Mouse (Mus musculus) frontal cortex, postnatal 36 days (tissue): Measurements from ENCODE around the gene Pycr1.
A peak's percentile ranks its signal among the peaks of the same experiment; 100 is the strongest.

Experiments used
- DNase-seq, 2 experiments: peaks; one replicate each; pipeline ENCODE4 v3.0.0; 2022; ENCODE audit warnings: low spot score in 2 of 2

Gene Pycr1

DNA sequence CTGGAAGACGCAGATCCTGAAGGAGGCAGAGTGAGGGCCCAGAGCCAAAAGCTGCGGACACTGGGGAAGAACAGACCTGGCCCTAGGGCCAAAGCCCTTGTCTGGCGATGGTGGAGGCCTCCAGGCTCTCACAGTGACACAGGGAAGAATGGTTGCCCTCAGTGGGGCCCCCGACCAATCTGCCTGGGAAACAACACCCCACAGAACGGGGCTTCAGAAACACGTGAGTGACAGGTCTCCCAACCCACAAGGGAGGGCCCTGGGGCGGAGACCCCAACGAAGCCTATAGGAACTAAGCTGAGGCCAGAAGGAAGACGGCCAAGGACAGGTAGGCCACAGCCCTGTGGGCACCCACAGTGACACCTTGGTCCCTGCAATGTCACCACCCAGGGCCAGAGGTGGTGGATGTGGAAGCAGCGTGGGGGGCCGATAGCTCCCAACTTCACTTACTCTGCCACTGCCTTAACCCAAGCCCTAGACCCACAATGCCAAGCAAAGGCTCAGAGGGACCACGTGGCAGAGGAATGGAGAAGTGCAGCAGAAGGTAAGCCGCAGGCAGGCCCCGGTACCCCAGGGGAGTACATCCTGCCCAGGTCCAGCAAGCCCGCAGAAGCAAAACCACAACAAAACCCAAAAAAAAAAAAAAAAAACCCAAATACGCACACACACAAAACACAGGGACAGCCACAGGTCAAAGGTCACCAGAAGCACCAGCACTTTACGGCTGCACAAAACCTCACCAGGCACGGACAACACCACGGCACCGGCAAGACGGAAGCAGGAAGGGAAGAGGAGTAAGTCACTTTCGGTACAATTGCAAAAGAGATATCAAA, 15.9 kb downstream of the Pycr1 start:
- DNase-seq = no peak

DNA sequence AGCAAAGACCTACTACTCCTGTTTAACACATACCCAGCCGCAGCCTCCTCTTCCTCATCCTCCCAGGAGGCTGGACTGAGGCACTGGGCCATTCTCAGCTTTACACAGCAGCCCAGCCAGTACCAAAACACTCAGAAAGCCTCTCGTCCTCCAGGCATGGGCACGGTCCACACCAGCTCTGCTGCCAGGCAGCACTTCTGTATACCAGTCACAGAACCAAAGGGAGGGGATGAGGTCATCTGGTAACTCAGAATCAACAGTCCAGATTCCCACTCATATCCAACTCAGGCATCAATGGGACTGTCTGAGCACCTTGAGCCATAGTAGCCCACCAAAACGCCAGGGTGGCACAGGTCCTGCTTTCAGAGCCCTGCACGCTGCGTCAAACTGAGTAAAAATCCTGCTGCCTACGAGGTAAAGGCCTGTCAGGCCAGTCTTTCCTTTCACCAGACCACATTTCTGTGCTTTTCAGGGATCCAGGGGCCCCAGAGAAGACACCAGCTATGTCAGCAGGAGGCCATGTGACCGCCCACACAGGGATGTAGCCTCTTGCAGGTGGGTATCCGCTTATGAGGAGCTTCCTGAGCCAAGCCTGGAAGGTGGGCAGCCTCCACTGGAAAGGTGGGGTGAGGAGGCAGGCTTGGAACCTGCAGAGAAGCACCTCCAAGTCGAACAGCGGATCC, 16.6 kb downstream of the Pycr1 start:
- DNase-seq = no peak

DNA sequence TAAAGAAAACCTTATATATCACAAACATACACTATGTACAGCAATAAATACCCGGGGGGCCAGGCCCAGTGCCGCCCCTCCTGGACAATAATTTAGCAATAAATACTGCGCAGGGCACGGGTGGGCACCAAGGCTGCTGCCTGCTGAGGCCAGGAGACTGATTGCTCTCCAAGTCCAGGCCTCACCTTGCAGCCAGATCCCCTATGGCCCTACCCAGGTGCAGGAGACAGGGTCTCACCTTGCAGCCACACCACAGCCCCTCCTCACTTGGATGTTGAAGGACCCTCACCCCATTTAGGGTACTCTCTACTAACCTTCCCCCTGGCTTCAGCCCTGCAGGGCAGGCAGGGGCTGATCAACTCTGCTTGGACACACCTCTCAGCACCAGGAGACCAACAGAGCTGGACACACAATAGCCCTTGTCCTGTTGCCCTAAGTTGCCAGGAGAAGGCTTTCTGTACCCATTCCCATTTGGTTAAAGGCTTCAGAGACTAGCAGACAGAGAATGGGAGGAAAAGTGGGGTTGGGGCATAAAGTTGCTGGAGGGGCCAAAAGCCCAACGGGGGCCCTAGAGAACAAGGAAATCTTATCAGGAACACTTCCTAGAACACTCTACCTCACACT, 18.3 kb downstream of the Pycr1 start, which contains the start of gene Sirt7:
Sirt7 (minus strand) TSS at position 89 of the 624 bp plus-strand sequence.
- DNase-seq = no peak

DNA sequence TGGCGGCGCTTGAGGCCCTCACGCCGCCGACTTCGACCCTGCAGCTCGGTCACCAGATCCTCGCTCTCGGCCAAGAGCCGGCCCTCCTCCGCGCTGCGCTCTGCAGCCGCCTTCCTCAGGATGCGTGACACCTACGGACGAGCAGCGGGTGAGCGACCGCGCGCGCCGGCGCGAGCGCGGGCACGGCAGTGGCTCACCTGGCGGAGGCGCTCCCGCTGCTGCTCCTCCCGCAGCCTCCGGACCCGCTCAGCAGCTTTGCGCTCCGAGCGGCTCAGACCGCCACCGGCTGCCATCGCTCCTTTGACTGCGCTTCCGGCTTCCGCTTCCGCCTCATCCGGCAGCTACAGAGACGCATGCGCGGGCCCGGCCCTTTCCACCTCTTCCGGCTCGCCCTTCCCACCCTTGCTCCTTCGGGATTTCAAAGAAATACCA, 18.9 kb downstream of the Pycr1 start:
- DNase-seq = peak; percentile 84 to 88

DNA sequence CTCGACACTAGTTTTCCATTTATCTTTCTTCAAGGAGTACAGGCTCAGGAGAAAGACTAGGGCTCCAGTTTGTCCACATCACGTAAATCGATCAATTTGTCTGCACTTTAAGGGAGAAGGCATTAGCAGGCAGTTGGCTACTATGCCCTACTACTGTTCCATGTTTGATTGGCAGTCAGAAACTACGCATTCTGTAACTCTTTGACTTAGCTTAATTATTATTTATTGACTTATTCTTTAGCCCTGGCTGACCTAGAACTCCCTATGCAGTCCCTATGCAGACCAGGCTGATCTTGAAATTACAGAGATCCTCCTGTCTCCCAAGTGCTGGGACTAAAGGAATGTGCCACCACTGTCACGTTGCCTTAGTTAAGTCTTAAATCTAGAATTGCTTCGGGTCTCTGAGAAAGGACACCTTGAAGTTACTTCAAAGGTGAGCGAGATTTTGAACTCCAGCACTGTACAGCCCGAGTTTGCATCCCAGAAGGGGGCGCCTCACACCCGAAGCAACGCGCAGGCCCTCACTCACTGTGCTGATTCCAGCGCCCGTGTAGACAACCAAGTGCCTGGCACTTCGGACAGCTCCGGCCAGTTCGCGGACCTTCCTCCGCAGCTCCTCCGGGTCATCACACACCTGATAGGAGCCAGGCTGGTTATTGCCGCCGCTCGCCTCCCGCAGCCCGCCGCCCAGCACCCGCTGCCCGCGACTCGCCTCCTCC, 19.4 kb downstream of the Pycr1 start:
- DNase-seq = peak; percentile 50 to 71

DNA sequence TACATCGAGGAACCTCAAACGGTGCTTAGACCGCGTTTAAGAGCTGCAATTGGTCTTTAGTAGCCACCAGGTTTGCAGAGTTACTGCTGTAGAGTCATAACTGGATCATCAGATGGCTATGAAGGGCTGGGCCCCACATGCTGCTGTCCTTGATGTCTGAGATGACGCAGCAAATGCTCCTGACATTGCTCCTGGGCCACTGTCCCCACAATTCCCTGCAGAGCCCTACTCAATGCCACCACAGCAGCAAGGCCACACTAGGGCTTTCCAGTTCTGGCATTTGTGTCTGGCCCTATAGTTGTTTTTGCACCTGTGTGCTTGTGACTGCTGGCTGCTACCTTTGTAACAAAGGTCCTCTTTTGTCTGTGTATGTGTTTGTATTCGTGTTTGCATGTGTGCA, 20.8 kb downstream of the Pycr1 start:
- DNase-seq = no peak

DNA sequence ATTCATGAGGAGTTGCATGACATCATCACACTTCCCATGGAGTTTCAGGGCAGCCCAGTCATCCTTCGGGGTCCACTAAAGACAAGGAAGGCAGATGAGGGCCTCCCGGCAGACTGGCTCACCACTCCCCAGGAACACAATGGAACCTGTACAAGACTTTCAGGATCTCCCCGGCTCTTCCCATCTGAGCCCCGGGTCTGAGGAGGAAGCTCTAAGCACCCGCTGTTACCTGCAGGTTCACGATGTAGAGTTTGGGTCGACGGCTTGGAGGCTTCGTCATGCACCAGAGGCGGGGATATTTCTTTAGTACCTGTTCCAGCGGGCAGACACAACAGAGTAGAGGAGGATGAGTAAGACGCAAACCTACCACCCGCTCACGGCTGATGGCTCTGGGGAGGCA, 23.4 kb downstream of the Pycr1 start:
- no peak for DNase-seq

DNA sequence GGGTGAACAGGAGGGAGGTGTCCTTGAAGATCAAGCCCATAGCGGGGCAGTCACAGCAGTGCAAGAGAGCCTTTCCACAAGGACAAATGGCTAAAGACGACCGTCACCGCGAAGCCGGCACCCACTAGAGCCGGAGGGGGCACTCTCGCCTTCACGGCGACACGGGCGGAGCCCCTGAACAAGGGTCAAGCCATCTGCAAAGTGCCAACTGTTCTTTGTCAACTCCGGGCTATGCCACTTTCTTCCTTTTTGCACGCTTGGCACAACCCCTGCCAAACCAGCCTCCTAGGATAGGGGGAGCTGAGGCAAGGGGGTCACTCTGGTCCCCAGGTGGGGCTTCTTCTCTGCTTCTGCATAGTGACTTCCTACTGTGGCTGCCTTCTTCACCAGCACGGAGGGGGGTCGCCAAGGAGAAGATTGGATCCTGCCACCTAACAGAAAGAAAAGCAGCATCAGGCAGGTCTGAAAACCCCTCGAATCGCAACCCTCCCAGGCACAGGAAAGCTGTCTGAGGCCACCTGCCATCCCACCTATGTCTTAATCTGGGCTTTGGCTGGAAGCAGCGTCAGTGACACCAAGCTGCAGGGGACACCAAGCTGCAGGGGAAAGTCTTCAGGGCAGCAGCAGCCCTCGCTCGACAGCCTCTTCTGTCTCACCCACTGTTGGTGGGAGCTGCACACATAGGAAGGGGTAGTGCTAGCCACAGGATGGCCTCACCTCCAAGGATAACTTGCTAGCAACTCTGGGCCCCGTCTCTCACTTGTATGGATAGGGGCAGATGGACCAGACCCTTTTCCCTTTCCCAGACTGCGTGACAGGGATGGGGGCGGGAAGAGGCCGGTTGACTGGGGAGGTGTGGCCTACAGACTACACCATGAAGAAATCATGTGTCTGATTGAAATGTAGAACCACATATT, 24.7 kb downstream of the Pycr1 start:
- no peak for DNase-seq

DNA sequence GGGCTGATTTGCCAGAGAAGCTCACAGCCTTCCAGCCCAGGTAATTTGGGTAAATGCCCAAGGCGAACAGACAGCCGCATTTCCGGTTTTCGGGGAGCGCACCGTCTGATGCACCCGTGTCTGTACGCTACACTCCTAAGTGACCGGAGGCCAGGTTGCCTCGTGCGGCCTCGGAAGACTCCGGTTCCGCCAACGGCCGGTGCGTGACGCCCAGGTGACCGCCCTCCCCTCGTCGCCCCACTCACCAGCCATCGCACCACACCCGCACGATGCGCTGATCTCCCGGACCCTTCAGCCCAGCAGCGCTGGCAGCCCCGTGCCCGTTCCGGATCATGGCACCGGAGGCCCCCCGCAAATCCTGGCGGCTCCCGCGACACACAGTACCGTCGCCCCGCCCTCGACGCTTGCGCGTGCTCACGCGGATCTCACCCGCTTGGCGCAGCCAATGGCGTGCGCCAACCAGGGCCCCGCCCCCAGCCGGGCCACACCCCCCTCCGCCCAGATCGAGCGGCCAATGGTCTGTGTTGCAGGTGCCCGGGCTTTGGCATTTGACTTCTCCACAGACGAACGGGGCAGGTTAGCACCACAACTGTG, 26.0 kb downstream of the Pycr1 start, which contains the start of gene Pcyt2:
Pcyt2 (minus strand) TSS at position 418 of the 594 bp plus-strand sequence.
- DNase-seq = peak; percentile 88 to 92

DNA sequence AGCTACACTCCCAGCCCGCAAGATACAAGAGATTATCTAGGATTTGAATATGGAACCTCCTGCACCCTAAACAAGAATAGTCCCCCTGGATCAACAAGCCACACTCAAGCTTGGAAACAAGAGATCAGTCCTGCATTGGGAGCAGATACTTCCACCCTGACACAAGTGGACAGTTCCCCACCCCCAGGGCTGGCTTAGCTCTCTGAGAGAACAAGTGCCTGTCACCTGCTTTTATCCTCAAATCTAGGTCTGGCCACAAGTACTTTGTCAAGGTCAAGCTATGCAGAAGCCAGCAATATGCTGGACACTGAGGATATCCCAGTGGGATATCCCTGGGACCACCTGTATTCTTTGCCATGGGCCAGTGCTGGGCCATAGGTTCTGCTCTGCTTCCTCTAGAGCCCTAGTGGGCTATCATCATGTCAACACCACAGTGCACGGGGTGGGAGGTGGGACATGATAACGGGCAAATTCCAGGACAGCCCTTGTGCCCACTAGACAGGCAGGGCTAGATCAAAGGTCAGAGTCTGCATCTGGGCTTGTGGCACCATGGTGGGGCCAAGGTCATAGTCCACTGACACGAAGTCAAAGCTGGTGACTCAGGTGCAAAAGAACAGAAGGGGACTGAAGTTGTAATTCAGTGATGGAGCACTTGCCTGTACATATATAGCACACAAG, 26.8 kb downstream of the Pycr1 start:
- no peak for DNase-seq

DNA sequence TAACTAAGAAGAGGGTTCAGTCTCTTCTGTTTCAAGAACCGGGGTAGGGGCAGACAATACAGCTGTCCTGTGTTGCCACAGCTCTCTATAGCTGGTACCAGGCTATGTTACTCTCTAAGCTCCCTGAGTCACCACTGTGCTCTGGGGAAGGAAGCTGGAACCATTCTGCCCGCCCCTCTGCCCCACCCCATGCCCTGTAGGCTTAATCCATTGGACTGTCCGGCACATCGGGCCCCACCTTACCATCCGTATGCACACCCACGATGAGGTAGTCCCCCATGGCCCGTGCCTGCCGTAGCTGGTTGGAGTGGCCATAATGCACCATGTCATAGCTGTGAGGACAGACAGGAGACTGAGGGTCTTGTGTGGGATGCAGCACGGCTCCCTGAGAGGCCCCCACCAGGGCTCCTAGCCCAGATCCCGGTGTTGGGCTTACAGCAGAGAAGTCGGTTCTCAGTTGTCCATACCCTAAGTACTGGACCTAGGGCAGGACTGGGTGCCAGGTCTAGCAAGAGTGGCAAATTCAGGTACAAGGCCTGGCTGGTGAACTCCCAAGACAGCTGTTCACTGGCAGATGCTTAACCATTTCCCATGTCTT, 27.9 kb downstream of the Pycr1 start:
- no peak for DNase-seq

DNA sequence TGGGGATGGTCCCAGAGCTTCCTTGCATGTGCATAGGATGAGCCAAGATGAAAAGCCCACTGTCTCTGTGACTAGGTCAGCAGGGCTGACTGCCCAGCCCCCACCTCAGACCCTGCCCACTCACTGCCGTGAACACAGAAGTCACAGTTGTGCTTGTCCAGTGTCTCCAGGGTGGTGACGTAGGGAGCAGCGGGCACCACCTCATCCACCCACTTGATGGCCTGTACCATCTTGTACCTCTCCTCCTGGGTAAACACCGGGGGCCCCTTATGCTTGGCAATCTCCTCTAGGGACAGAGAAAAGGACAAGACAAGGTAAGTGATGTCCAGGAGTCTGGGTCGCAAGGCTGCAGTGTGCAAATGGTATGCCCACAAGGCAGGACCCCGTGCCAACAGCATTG, 28.4 kb downstream of the Pycr1 start:
- DNase-seq = no peak

DNA sequence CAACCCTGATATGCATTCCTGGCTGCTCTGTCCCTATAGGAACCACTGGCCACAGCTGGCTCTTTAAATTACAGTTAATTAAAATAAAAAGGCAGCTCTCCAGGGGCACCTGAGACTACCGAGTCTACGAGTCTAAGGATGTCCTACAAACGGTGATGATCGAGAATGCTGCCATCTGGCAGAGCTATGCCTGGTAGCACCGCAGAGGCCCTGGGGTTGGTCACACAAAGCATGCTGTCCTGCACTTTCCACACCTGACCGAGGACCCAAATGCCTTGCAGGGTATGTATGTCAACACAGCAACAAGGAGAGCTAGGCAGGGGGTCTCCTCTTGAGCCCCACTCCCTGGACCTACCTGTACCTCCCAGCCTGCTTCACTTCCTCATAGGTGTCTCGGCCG, 29.6 kb downstream of the Pycr1 start:
- DNase-seq = no peak

DNA sequence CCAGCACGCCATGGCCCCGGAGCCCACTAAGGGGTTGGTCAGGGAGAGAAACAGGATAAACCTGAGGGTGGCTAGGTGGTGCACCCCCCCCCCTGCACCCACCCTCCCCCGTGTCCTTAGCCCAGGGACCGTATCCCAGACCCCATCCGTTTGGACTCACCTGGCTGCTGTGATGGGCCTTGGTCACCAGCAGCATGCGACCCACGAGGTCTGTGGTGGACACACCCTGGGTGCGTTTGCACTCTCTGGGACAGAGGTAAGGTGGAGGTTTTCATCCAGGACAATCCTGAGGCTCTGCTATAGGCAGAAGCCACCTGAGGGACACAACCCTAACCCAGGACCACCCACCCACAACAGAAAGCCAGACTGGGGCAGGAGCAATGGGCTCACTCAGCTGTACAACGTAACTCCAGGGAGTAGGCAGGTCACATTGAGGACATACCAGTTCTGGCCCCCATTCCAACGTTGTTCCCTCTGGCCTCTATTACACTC, 30.0 kb downstream of the Pycr1 start:
- DNase-seq = no peak

DNA sequence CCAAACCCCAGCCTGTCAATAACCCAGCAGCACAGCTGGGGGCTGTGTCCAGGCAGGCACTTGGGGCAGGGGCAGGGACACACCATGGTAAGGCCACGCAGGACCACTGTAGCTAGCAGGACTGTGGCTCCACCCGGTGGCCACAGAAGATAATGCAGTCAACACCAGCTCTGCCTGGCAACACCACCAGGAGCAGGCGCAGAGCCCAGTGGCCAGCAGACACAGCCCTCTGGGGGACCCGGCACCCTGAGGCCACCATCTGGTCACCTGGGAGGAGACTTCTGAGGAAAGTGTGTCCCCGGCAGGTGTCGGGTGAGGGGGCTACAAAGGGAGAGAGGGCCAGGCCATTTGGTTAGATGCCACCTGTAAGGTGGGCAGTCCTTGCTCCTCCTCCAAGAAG, 30.8 kb downstream of the Pycr1 start:
- peak in 1 of 2 experiments; percentile 65 for DNase-seq

DNA sequence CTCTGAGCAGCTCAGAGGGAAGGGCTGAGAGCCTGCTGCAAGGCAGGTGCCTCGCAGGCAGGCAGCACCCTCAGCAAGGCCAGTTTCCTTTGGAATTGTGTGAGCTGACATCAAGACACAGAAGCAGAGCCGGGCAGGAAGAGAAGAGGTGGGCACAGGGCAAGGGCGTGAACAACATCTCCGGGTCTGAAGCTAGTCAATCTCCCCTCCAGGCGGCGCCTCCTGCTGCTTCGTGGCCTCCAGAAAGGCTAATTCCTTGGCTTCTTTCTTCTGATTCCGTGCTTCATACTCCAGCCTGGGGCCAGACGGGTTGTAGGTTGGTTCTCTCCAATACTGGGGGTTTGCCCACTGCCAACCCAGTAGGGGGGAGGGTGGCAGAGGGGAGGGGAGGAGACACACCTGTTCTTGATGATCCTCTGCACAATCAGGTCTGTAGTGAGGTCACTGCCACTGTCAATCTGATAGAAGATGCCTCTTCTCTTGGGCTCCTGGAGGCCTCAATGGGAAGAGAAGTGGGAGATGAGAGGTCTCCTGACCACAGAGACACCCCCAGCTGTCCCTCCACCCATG, 33.0 kb downstream of the Pycr1 start:
- no peak for DNase-seq

DNA sequence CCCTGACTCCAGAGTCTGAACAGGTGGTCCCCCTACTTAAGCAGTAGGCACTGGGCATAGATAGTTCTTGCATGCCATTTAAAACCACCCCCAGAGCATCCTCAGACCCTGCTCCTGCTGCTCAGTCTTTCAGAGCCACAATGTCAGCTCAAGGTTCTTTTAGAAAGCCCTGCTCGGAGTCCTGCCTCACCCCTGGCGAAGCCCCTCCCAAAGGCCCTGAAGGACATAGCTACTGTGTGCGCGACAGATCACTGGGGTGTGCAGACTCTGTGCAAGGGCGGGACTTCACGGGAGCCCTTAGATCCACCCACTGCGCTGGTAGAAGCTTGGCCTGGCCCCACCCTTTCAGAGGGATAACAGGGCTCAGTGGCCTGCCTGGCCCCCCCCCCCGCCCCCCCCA, 34.3 kb downstream of the Pycr1 start:
- no peak for DNase-seq

DNA sequence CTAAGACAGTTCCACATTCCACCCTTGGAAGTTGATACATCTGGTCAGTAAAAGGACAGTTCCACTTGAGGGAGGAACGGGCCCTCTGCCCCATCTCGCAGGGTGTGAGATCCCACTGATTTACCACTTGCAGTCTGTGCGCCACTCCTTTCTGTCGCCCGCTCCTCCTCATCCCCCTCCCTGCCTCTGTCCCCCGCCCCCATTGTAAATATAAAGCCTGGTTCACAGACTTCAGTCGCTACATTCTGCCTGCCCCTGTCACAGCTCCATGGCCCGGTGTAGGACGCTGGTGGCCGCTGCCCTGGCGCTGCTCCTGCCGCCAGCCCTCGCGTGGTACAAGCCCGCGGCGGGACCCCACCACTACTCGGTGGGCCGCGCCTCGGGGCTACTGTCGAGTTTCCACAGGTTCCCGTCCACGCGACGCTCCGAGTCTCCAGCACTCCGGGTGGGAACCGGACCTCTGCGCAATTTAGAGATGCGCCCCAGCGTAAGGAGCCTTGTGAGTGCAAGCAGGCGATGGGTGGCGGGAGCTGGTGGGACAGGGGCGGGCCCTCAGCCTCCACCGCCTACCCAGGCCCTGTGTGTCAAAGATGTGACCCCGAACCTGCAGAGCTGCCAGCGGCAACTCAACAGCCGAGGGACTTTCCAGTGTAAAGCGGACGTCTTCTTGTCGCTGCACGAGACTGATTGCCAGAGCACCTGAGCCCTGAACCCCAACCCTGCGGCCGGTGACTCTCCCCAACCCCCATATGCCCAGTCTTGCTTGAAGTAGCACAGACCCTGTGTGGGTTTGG, 35.1 kb downstream of the Pycr1 start, which contains the start of gene Npb:
Npb (plus strand) TSS at position 237 of the 794 bp plus-strand sequence.
- DNase-seq = no peak
